Mouse (Mus musculus): ENCODE data around the gene Olfr981.
A peak's percentile ranks its signal among the peaks of the same experiment; 100 is the strongest.
"Not testable (repeated sequence)": the region's sequence is repeated elsewhere in the genome, so short reads cannot be mapped to it uniquely, and the experiment has no call there.

Olfr981 gene

GRCm38 (mm10) chr9:40021164-40021563, at the start of gene Olfr981:
Gene Olfr981 (plus strand): TSS chr9:40021464.
- H3K9me3 ChIP-seq (ENCODE audit: low read length) = no peaks in the 10 kb centered on the region
- H3K4me1 ChIP-seq (replicated peaks; ENCODE audit: low read depth, low read length) = no peaks in the 10 kb centered on the region
- TF ChIP-seq NANOG (IDR thresholded peaks at IDR 0.05; ENCODE audit: borderline replicate concordance, low read length) = no peak
- TF ChIP-seq CTCF (conservative IDR thresholded peaks at IDR 0.05; ENCODE audit: low read length) = no peak
- no peak for TF ChIP-seq POU5F1 (IDR thresholded peaks at IDR 0.05; ENCODE audit: borderline replicate concordance, low read length)
- H3K27me3 ChIP-seq (ENCODE audit: insufficient read depth, low read length) = no peaks in the 10 kb centered on the region
- H3K4me3 ChIP-seq (replicated peaks; ENCODE audit: low read length) = no peak within 1 kb of the TSS
- H3K36me3 ChIP-seq (ENCODE audit: insufficient read depth, low read length) = no peaks in the 10 kb centered on the region

- H3K4me3 ChIP-seq (replicated peaks; ENCODE audit: low read length); H3K36me3 ChIP-seq (ENCODE audit: insufficient read depth, low read length); H3K27me3 ChIP-seq (ENCODE audit: insufficient read depth, low read length); H3K9me3 ChIP-seq (ENCODE audit: low read length); H3K4me1 ChIP-seq (replicated peaks; ENCODE audit: low read depth, low read length): not testable (repeated sequence)
- peak; percentile 51; the same call in 1 of the 2 replicates for TF ChIP-seq NANOG (IDR thresholded peaks at IDR 0.05; ENCODE audit: borderline replicate concordance, low read length)
Measured at GRCm38 (mm10) chr9:39976581-39977145, 44.6 kb upstream of the Olfr981 start.

- Histone ChIP-seq H3K36me3 (ENCODE audit: insufficient read depth, low read length) (no peaks in the 10 kb centered on the region), H3K27me3 (ENCODE audit: insufficient read depth, low read length) (no peaks in the 10 kb centered on the region), H3K4me3 (replicated peaks; ENCODE audit: low read length) (no peak within 1 kb of the TSS), H3K4me1 (replicated peaks; ENCODE audit: low read depth, low read length) (no peaks in the 10 kb centered on the region), H3K9me3 (ENCODE audit: low read length) (no peaks in the 10 kb centered on the region)
- TF ChIP-seq POU5F1 (IDR thresholded peaks at IDR 0.05; ENCODE audit: borderline replicate concordance, low read length) (no peak), CTCF (conservative IDR thresholded peaks at IDR 0.05; ENCODE audit: low read length) (no peak), NANOG (IDR thresholded peaks at IDR 0.05; ENCODE audit: borderline replicate concordance, low read length) (no peak)
Measured at GRCm38 (mm10) chr9:39991813-39992212, 29.5 kb upstream of the Olfr981 start, which contains the start of gene Olfr978. Gene Olfr978 (plus strand): TSS chr9:39992113.

GRCm38 (mm10) chr9:40003365-40003764, 17.9 kb upstream of the Olfr981 start, which contains the start of gene Olfr979:
Gene Olfr979 (minus strand): TSS chr9:40003465.
- H3K9me3 ChIP-seq (ENCODE audit: low read length) = no peaks in the 10 kb centered on the region
- H3K4me1 ChIP-seq (replicated peaks; ENCODE audit: low read depth, low read length) = no peaks in the 10 kb centered on the region
- TF ChIP-seq NANOG (IDR thresholded peaks at IDR 0.05; ENCODE audit: borderline replicate concordance, low read length) (no peak), POU5F1 (IDR thresholded peaks at IDR 0.05; ENCODE audit: borderline replicate concordance, low read length) (no peak), CTCF (conservative IDR thresholded peaks at IDR 0.05; ENCODE audit: low read length) (no peak)
- no peaks in the 10 kb centered on the region for H3K27me3 ChIP-seq (ENCODE audit: insufficient read depth, low read length)
- no peak within 1 kb of the TSS for H3K4me3 ChIP-seq (replicated peaks; ENCODE audit: low read length)
- no peaks in the 10 kb centered on the region for H3K36me3 ChIP-seq (ENCODE audit: insufficient read depth, low read length)

GRCm38 (mm10) chr9:40009482-40009881, 11.8 kb upstream of the Olfr981 start, which contains the start of gene Olfr980:
Gene Olfr980 (minus strand): TSS chr9:40009582.
- Histone ChIP-seq H3K36me3 (ENCODE audit: insufficient read depth, low read length) (no peaks in the 10 kb centered on the region), H3K4me3 (replicated peaks; ENCODE audit: low read length) (no peak within 1 kb of the TSS), H3K4me1 (replicated peaks; ENCODE audit: low read depth, low read length) (no peaks in the 10 kb centered on the region), H3K27me3 (ENCODE audit: insufficient read depth, low read length) (no peaks in the 10 kb centered on the region), H3K9me3 (ENCODE audit: low read length) (peaks cover 7% of the 10 kb centered on the region)
- TF ChIP-seq NANOG (IDR thresholded peaks at IDR 0.05; ENCODE audit: borderline replicate concordance, low read length) = no peak
- no peak for TF ChIP-seq POU5F1 (IDR thresholded peaks at IDR 0.05; ENCODE audit: borderline replicate concordance, low read length)
- no peak for TF ChIP-seq CTCF (conservative IDR thresholded peaks at IDR 0.05; ENCODE audit: low read length)

- Histone ChIP-seq H3K4me1 (replicated peaks; ENCODE audit: low read depth, low read length) (peaks cover 4% of the 10 kb centered on the region), H3K27me3 (ENCODE audit: insufficient read depth, low read length) (no peaks in the 10 kb centered on the region), H3K9me3 (ENCODE audit: low read length) (no peaks in the 10 kb centered on the region), H3K4me3 (replicated peaks; ENCODE audit: low read length) (no peak overlapping the region), H3K36me3 (ENCODE audit: insufficient read depth, low read length) (no peaks in the 10 kb centered on the region)
- TF ChIP-seq CTCF (conservative IDR thresholded peaks at IDR 0.05; ENCODE audit: low read length) (no peak), NANOG (IDR thresholded peaks at IDR 0.05; ENCODE audit: borderline replicate concordance, low read length) (no peak), POU5F1 (IDR thresholded peaks at IDR 0.05; ENCODE audit: borderline replicate concordance, low read length) (no peak)
Measured at GRCm38 (mm10) chr9:40050138-40050537, 28.9 kb downstream of the Olfr981 start.

GRCm38 (mm10) chr9:40073529-40073928, 52.3 kb downstream of the Olfr981 start, which contains the start of gene Olfr982:
Gene Olfr982 (plus strand): TSS chr9:40073829.
- TF ChIP-seq CTCF (conservative IDR thresholded peaks at IDR 0.05; ENCODE audit: low read length) (no peak), POU5F1 (IDR thresholded peaks at IDR 0.05; ENCODE audit: borderline replicate concordance, low read length) (no peak), NANOG (IDR thresholded peaks at IDR 0.05; ENCODE audit: borderline replicate concordance, low read length) (no peak)
- peak within 1 kb of the TSS; percentile 58 for H3K4me3 ChIP-seq (replicated peaks; ENCODE audit: low read length)
- H3K27me3 ChIP-seq (ENCODE audit: insufficient read depth, low read length) = peaks cover 11% of the 10 kb centered on the region
- H3K36me3 ChIP-seq (ENCODE audit: insufficient read depth, low read length) = no peaks in the 10 kb centered on the region
- peaks cover 9% of the 10 kb centered on the region; the same call in 1 of the 2 replicates for H3K4me1 ChIP-seq (replicated peaks; ENCODE audit: low read depth, low read length)
- no peaks in the 10 kb centered on the region for H3K9me3 ChIP-seq (ENCODE audit: low read length)

Data from E14TG2a.4 (cell line).